Mouse (Mus musculus): ENCODE results near the gene Kcna1. TPM values are rescaled to one million over a fixed set of nuclear protein-coding genes. Genes with fewer than 3 reads are reported as not detected.
A peak's percentile ranks its signal among the peaks of the same experiment; 100 is the strongest.

Kcna1 gene
- polyA plus RNA-seq (2014; fragmentation: Nextera tagmentation; extraction: Ambion mirVana) = 0.66 and 0.74 TPM in 2 replicates

GRCm38 (mm10) chr6:126646381-126646780, at the start of gene Kcna1:
TSS of gene Kcna1 (minus strand) at chr6:126646384.
- WGBS = 11% methylated on average over 8 of the region's 8 CpGs
- H3K9ac ChIP-seq (ENCODE audit: low read length) = no peak within 1 kb of the TSS; the same call in 1 of the 2 replicates
- peak within 1 kb of the TSS; percentile 44 for H3K4me3 ChIP-seq (ENCODE audit: low read depth, low read length)
- peaks cover 18% of the 10 kb centered on the region for H3K4me1 ChIP-seq (ENCODE audit: control insufficient read depth, insufficient read depth, low read length)
- peaks cover 51% of the 10 kb centered on the region for H3K27me3 ChIP-seq (ENCODE audit: control insufficient read depth, insufficient read depth, low read length)
- H3K27ac ChIP-seq (ENCODE audit: low read depth, low read length) = no peak within 1 kb of the TSS
- no peaks in the 10 kb centered on the region for H3K9me3 ChIP-seq (ENCODE audit: control insufficient read depth, low read length)
- no peaks in the 10 kb centered on the region for H3K36me3 ChIP-seq (ENCODE audit: control insufficient read depth, insufficient read depth, low read length)
- no peak for ATAC-seq (ENCODE audit: low FRiP score)
- DNase-seq (ENCODE audit: low spot score, missing footprints) = peak; percentile 92
- peak within 1 kb of the TSS; percentile 99 for H3K4me2 ChIP-seq

- Histone ChIP-seq H3K9ac (ENCODE audit: low read length) (no peak overlapping the region), H3K4me3 (ENCODE audit: low read depth, low read length) (no peak overlapping the region), H3K9me3 (ENCODE audit: control insufficient read depth, low read length) (no peaks in the 10 kb centered on the region), H3K27me3 (ENCODE audit: control insufficient read depth, insufficient read depth, low read length) (no peaks in the 10 kb centered on the region), H3K4me1 (ENCODE audit: control insufficient read depth, insufficient read depth, low read length) (no peaks in the 10 kb centered on the region), H3K4me2 (no peak overlapping the region), H3K36me3 (ENCODE audit: control insufficient read depth, insufficient read depth, low read length) (no peaks in the 10 kb centered on the region), H3K27ac (ENCODE audit: low read depth, low read length) (no peak overlapping the region)
- DNase-seq (ENCODE audit: low spot score, missing footprints) (no peak), ATAC-seq (ENCODE audit: low FRiP score) (no peak)
- WGBS = 71% methylated on average over 4 of the region's 4 CpGs
Observed at GRCm38 (mm10) chr6:126687120-126687519, 40.9 kb upstream of the Kcna1 start.

GRCm38 (mm10) chr6:126685135-126685534, 39.0 kb upstream of the Kcna1 start:
- no peaks in the 10 kb centered on the region for H3K9me3 ChIP-seq (ENCODE audit: control insufficient read depth, low read length)
- 66% methylated on average over 3 of the region's 3 CpGs for WGBS
- no peak overlapping the region for H3K27ac ChIP-seq (ENCODE audit: low read depth, low read length)
- H3K36me3 ChIP-seq (ENCODE audit: control insufficient read depth, insufficient read depth, low read length) = no peaks in the 10 kb centered on the region
- H3K4me2 ChIP-seq = no peak overlapping the region
- no peak overlapping the region for H3K4me3 ChIP-seq (ENCODE audit: low read depth, low read length)
- no peaks in the 10 kb centered on the region for H3K4me1 ChIP-seq (ENCODE audit: control insufficient read depth, insufficient read depth, low read length)
- no peak overlapping the region for H3K9ac ChIP-seq (ENCODE audit: low read length)
- ATAC-seq (ENCODE audit: low FRiP score) (no peak), DNase-seq (ENCODE audit: low spot score, missing footprints) (peak; percentile 17)
- H3K27me3 ChIP-seq (ENCODE audit: control insufficient read depth, insufficient read depth, low read length) = no peaks in the 10 kb centered on the region

- H3K9ac ChIP-seq (ENCODE audit: low read length) = no peak overlapping the region
- 64% methylated on average over 7 of the region's 7 CpGs for WGBS
- no peak overlapping the region for H3K27ac ChIP-seq (ENCODE audit: low read depth, low read length)
- ATAC-seq (ENCODE audit: low FRiP score) (no peak), DNase-seq (ENCODE audit: low spot score, missing footprints) (peak; percentile 90)
- H3K9me3 ChIP-seq (ENCODE audit: control insufficient read depth, low read length) = no peaks in the 10 kb centered on the region
- H3K4me1 ChIP-seq (ENCODE audit: control insufficient read depth, insufficient read depth, low read length) = no peaks in the 10 kb centered on the region
- no peak overlapping the region for H3K4me2 ChIP-seq
- no peaks in the 10 kb centered on the region for H3K36me3 ChIP-seq (ENCODE audit: control insufficient read depth, insufficient read depth, low read length)
- H3K4me3 ChIP-seq (ENCODE audit: low read depth, low read length) = no peak overlapping the region
- H3K27me3 ChIP-seq (ENCODE audit: control insufficient read depth, insufficient read depth, low read length) = no peaks in the 10 kb centered on the region
Observed at GRCm38 (mm10) chr6:126678961-126679360, 32.8 kb upstream of the Kcna1 start.

- Histone ChIP-seq H3K4me3 (ENCODE audit: low read depth, low read length) (no peak overlapping the region), H3K9ac (ENCODE audit: low read length) (no peak overlapping the region), H3K9me3 (ENCODE audit: control insufficient read depth, low read length) (no peaks in the 10 kb centered on the region), H3K36me3 (ENCODE audit: control insufficient read depth, insufficient read depth, low read length) (no peaks in the 10 kb centered on the region), H3K27ac (ENCODE audit: low read depth, low read length) (no peak overlapping the region), H3K4me2 (no peak overlapping the region), H3K4me1 (ENCODE audit: control insufficient read depth, insufficient read depth, low read length) (no peaks in the 10 kb centered on the region), H3K27me3 (ENCODE audit: control insufficient read depth, insufficient read depth, low read length) (no peaks in the 10 kb centered on the region; the same call in 1 of the 2 replicates)
- DNase-seq (ENCODE audit: low spot score, missing footprints) (peak; percentile 72), ATAC-seq (ENCODE audit: low FRiP score) (no peak)
- WGBS = 86% methylated on average over 5 of the region's 5 CpGs
Observed at GRCm38 (mm10) chr6:126667001-126667400, 20.8 kb upstream of the Kcna1 start.

GRCm38 (mm10) chr6:126666091-126666490, 19.9 kb upstream of the Kcna1 start:
- 27% methylated on average over 6 of the region's 6 CpGs for WGBS
- Histone ChIP-seq H3K27me3 (ENCODE audit: control insufficient read depth, insufficient read depth, low read length) (no peaks in the 10 kb centered on the region; the same call in 1 of the 2 replicates), H3K9ac (ENCODE audit: low read length) (no peak overlapping the region), H3K4me2 (no peak overlapping the region), H3K36me3 (ENCODE audit: control insufficient read depth, insufficient read depth, low read length) (no peaks in the 10 kb centered on the region), H3K4me1 (ENCODE audit: control insufficient read depth, insufficient read depth, low read length) (no peaks in the 10 kb centered on the region), H3K4me3 (ENCODE audit: low read depth, low read length) (no peak overlapping the region), H3K27ac (ENCODE audit: low read depth, low read length) (no peak overlapping the region), H3K9me3 (ENCODE audit: control insufficient read depth, low read length) (no peaks in the 10 kb centered on the region)
- ATAC-seq (ENCODE audit: low FRiP score) (no peak), DNase-seq (ENCODE audit: low spot score, missing footprints) (peak; percentile 79)

GRCm38 (mm10) chr6:126664569-126664968, 18.4 kb upstream of the Kcna1 start:
- no peaks in the 10 kb centered on the region for H3K36me3 ChIP-seq (ENCODE audit: control insufficient read depth, insufficient read depth, low read length)
- no peak overlapping the region for H3K9ac ChIP-seq (ENCODE audit: low read length)
- H3K4me1 ChIP-seq (ENCODE audit: control insufficient read depth, insufficient read depth, low read length) = no peaks in the 10 kb centered on the region
- no peak for ATAC-seq (ENCODE audit: low FRiP score)
- no peaks in the 10 kb centered on the region for H3K9me3 ChIP-seq (ENCODE audit: control insufficient read depth, low read length)
- H3K27me3 ChIP-seq (ENCODE audit: control insufficient read depth, insufficient read depth, low read length) = no peaks in the 10 kb centered on the region; the same call in 1 of the 2 replicates
- H3K27ac ChIP-seq (ENCODE audit: low read depth, low read length) = no peak overlapping the region
- no peak overlapping the region for H3K4me2 ChIP-seq
- 70% methylated on average over 3 of the region's 3 CpGs for WGBS
- peak; percentile 4 for DNase-seq (ENCODE audit: low spot score, missing footprints)
- no peak overlapping the region for H3K4me3 ChIP-seq (ENCODE audit: low read depth, low read length)

GRCm38 (mm10) chr6:126657646-126658394, 11.6 kb upstream of the Kcna1 start:
- 68% methylated on average over 2 of the region's 2 CpGs for WGBS
- no peak for ATAC-seq (ENCODE audit: low FRiP score)

GRCm38 (mm10) chr6:126653561-126653960, 7.4 kb upstream of the Kcna1 start:
- ATAC-seq (ENCODE audit: low FRiP score) = no peak
- no peak for DNase-seq (ENCODE audit: low spot score, missing footprints)
- Histone ChIP-seq H3K27ac (ENCODE audit: low read depth, low read length) (no peak overlapping the region), H3K4me1 (ENCODE audit: control insufficient read depth, insufficient read depth, low read length) (peaks cover 4% of the 10 kb centered on the region), H3K4me2 (no peak overlapping the region), H3K27me3 (ENCODE audit: control insufficient read depth, insufficient read depth, low read length) (no peaks in the 10 kb centered on the region), H3K9me3 (ENCODE audit: control insufficient read depth, low read length) (no peaks in the 10 kb centered on the region), H3K4me3 (ENCODE audit: low read depth, low read length) (no peak overlapping the region), H3K36me3 (ENCODE audit: control insufficient read depth, insufficient read depth, low read length) (no peaks in the 10 kb centered on the region), H3K9ac (ENCODE audit: low read length) (no peak overlapping the region)
- 89% methylated on average over 7 of the region's 7 CpGs for WGBS

More at GRCm38 (mm10) chr6:126657646-126658394, 11.6 kb upstream of the Kcna1 start:
- Histone ChIP-seq H3K4me2 (no peak overlapping the region), H3K9me3 (ENCODE audit: control insufficient read depth, low read length) (no peaks in the 10 kb centered on the region), H3K36me3 (ENCODE audit: control insufficient read depth, insufficient read depth, low read length) (no peaks in the 10 kb centered on the region), H3K4me1 (ENCODE audit: control insufficient read depth, insufficient read depth, low read length) (no peaks in the 10 kb centered on the region), H3K27ac (ENCODE audit: low read depth, low read length) (no peak overlapping the region), H3K9ac (ENCODE audit: low read length) (no peak overlapping the region), H3K27me3 (ENCODE audit: control insufficient read depth, insufficient read depth, low read length) (no peaks in the 10 kb centered on the region; the same call in 1 of the 2 replicates), H3K4me3 (ENCODE audit: low read depth, low read length) (no peak overlapping the region)
- DNase-seq (ENCODE audit: low spot score, missing footprints) = no peak

All from midbrain, embryonic 11.5 days (tissue).